Mouse (Mus musculus) cerebellum, adult 2 months (tissue): ENCODE results near the gene Kbtbd6.
"Not testable (repeated sequence)": the region's sequence is repeated elsewhere in the genome, so short reads cannot be mapped to it uniquely, and the experiment has no call there.

ENCODE experiments used
- CTCF ChIP-seq: fragments of 200-500 bp; IDR thresholded peaks from 2 replicates; pipeline ENCODE4 v1.5.1; 2011; ENCODE audit warnings: low read depth, mild to moderate bottlenecking, control low read depth, low read length, moderate library complexity, borderline replicate concordance; ENCODE audit not compliant: insufficient read depth
- POLR2A ChIP-seq: fragments of 200-500 bp; IDR thresholded peaks from 2 replicates; pipeline ENCODE4 v1.6.1; 2011; ENCODE audit warnings: low read length, control low read depth, borderline replicate concordance; ENCODE audit not compliant: insufficient read depth

DNA sequence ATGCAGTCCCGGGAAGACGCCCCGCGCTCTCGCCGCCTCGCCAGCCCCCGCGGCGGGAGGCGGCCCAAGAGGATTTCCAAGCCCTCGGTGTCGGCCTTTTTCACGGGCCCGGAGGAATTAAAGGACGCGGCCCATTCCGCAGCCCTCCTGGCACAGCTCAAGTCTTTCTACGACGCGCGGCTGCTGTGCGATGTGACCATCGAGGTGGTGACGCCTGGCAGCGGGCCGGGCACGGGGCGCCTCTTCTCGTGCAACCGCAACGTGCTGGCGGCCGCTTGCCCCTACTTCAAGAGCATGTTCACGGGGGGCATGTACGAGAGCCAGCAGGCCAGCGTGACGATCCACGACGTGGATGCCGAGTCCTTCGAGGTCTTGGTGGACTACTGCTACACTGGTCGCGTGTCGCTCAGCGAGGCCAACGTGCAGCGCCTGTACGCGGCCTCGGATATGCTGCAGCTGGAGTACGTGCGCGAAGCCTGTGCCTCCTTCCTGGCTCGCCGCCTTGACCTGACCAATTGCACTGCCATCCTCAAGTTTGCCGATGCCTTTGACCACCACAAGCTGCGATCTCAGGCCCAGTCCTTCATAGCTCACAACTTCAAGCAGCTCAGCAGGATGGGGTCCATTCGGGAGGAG is 24.8 kb upstream of the Kbtbd6 start:
- TF ChIP-seq CTCF, POLR2A: not testable (repeated sequence)
